Mouse (Mus musculus): Measurements from ENCODE around the gene Ska2. TPM values are rescaled to one million over a fixed set of nuclear protein-coding genes. Genes with fewer than 3 reads are reported as not detected.

Ska2 gene
- polyA plus RNA-seq, 1 experiment from 2014 or later = 75.2 TPM

GRCm38 (mm10) chr11:87121864-87122263, 12.8 kb downstream of the Ska2 start:
- Histone ChIP-seq H3K4me1 (peaks cover 8% of the 10 kb centered on the region), H3K36me3 (peaks cover 71% of the 10 kb centered on the region), H3K9me3 (no peaks in the 10 kb centered on the region), H3K4me3 (no peak overlapping the region), H3K27me3 (ENCODE audit: insufficient read depth, poor library complexity, severe bottlenecking) (no peaks in the 10 kb centered on the region), H3K27ac (no peak overlapping the region)
- no peak for DNase-seq (ENCODE audit: low spot score)
- 86% methylated on average over 8 of the region's 8 CpGs for WGBS

- peak overlapping the region; percentile 98; the same call in 1 of the 2 replicates for H3K4me3 ChIP-seq
- no peak for DNase-seq (ENCODE audit: low spot score)
- no peaks in the 10 kb centered on the region for H3K9me3 ChIP-seq
- WGBS = 64% methylated on average over 4 of the region's 4 CpGs
- peaks cover 13% of the 10 kb centered on the region for H3K4me1 ChIP-seq
- no peaks in the 10 kb centered on the region for H3K27me3 ChIP-seq (ENCODE audit: insufficient read depth, poor library complexity, severe bottlenecking)
- H3K36me3 ChIP-seq = peaks cover 43% of the 10 kb centered on the region
- no peak overlapping the region for H3K27ac ChIP-seq
Measured at GRCm38 (mm10) chr11:87125562-87125961, 16.5 kb downstream of the Ska2 start.

DNA sequence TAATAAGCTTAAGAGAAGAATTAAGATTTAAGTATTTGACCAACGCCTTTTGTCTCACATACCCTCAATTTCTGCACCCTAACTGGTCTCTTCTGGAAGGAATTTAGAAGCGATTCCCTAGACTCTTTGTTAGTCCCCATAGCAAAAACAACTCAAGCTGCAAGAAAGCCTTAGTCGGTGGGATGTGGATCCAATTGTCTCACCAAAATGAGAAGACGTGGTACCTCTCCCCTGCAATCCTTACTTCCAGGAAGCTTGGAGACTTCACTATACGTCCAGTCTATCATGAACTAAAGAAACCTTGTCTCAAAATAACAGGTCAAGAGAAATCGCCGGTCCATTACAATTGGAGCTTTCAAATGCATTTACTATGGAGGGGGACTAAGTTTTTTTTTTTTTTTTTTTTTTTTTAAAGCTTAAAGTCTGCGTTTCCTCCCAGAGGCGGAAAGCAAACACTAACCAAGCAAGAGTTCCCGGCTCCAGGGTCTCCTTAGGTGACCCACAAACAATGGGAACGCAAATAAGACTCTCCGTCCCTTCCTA, 17.3 kb downstream of the Ska2 start:
- Histone ChIP-seq H3K4me3 (peak overlapping the region; percentile 98), H3K27ac (peak overlapping the region; percentile 96), H3K4me1 (peaks cover 13% of the 10 kb centered on the region), H3K36me3 (peaks cover 38% of the 10 kb centered on the region), H3K9me3 (no peaks in the 10 kb centered on the region), H3K27me3 (ENCODE audit: insufficient read depth, poor library complexity, severe bottlenecking) (no peaks in the 10 kb centered on the region)
- WGBS = 3% methylated on average over 12 of the region's 12 CpGs
- DNase-seq (ENCODE audit: low spot score) = no peak

DNA sequence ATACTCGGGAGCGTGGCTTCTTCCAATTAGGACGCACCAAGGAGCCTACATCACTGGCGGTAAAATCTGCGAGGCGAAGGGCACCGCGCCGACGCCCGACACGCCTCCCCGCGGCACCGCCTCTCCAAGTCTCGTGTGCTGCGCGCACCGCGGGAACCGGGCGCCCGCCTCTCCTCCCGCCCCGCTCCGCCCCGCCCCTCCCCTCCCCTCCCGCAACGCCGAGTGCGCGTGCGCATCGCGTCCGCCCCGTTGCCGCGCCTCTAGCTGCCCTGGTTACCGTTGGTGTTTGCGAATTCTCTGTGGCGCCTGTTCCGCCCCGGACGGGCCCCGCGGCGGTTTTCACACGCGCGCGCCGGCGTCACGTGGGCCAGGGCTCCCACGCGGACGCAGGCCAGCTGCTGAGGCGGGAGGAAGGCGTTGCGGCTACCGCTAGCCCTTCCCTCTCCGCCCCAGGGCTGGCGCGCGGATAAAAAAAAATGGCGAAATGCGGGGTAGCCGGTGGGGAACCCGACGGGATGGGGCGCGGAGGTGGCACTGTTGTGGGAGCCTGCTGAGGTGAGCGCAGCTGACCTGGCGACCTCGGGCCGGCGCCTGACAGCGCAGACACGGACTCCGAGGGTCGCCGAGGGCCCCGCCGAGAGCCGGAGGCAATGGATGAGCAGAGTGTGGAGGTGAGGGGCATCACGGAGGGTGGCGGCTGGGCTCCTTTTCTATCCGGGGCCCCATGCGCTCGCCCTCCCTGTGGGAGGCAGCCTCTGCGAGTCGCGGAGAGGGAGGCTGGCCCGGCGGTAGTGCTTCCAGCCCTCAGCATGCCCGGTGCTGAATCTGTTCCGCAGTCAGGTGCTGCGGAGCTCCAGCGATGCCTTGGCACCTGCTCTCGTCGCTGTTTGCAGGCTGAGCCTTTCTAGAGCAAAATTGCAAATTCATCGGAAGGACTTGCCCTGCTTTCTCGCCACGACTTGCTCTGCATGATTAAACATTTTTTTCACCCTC, 18.1 kb downstream of the Ska2 start, which contains the start of gene Trim37:
Gene Trim37 (plus strand): TSS at position 254 of the 993 bp plus-strand sequence.
- Histone ChIP-seq H3K4me1 (peaks cover 13% of the 10 kb centered on the region), H3K27ac (peak within 1 kb of the TSS; percentile 96), H3K4me3 (peak within 1 kb of the TSS; percentile 98), H3K9me3 (no peaks in the 10 kb centered on the region), H3K27me3 (ENCODE audit: insufficient read depth, poor library complexity, severe bottlenecking) (no peaks in the 10 kb centered on the region), H3K36me3 (peaks cover 32% of the 10 kb centered on the region)
- whole genome bisulfite sequencing = under 1% methylated on average over 102 of the region's 105 CpGs
- DNase-seq (ENCODE audit: low spot score) = peak; percentile 95

GRCm38 (mm10) chr11:87136233-87136632, 27.2 kb downstream of the Ska2 start:
- 90% methylated on average over 4 of the region's 4 CpGs for WGBS

DNA sequence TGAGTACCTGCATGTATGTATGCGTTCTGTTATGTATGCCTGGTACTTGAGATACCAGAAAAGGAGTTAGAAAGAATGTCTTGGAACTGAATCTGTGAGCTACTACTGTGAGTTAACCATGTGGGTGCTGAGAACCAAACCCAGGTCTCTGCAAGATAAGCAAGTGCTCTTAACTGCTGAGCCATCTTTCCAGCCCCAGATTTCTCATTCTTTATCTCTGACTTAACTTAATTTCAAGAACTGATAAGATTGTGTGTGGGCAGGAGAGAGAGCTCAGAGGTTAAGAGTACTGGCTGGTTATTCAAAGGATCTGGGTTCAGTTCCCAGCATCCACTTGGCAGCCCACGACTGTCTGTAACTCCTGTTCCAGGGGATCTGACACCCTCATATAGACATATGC, 49.0 kb downstream of the Ska2 start:
- Histone ChIP-seq H3K4me1 (no peaks in the 10 kb centered on the region), H3K4me3 (no peak overlapping the region), H3K27me3 (ENCODE audit: insufficient read depth, poor library complexity, severe bottlenecking) (no peaks in the 10 kb centered on the region), H3K36me3 (peaks cover 25% of the 10 kb centered on the region), H3K9me3 (no peaks in the 10 kb centered on the region), H3K27ac (no peak overlapping the region)
- 88% methylated on average over 2 of the region's 2 CpGs for WGBS
- DNase-seq (ENCODE audit: low spot score) = no peak

More at GRCm38 (mm10) chr11:87136233-87136632, 27.2 kb downstream of the Ska2 start:
- Histone ChIP-seq H3K4me3 (no peak overlapping the region), H3K36me3 (peaks cover 21% of the 10 kb centered on the region), H3K4me1 (no peaks in the 10 kb centered on the region), H3K9me3 (no peaks in the 10 kb centered on the region), H3K27me3 (ENCODE audit: insufficient read depth, poor library complexity, severe bottlenecking) (no peaks in the 10 kb centered on the region), H3K27ac (no peak overlapping the region)
- no peak for DNase-seq (ENCODE audit: low spot score)

DNA sequence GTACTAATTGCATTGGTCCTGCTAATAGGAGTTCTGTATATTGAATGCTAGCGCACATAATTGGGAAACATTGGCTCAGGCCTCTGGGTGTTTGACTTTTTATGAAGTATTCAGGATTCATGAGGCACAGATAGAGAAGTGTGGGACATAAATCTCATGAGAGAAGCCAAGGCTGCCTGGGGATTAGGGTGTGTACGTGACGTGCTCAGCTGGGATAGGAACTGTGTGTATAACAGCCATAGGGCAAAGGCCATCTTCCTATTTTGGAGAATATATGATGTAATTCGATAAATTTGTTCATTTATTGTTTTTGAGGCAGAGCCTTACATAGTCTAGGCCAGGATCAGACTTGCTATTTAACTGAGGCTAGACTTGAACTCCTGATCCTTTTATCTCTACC, 53.7 kb downstream of the Ska2 start:
- Histone ChIP-seq H3K27ac (no peak overlapping the region), H3K36me3 (peaks cover 48% of the 10 kb centered on the region), H3K4me3 (no peak overlapping the region), H3K9me3 (no peaks in the 10 kb centered on the region), H3K4me1 (no peaks in the 10 kb centered on the region), H3K27me3 (ENCODE audit: insufficient read depth, poor library complexity, severe bottlenecking) (no peaks in the 10 kb centered on the region)
- DNase-seq (ENCODE audit: low spot score) = no peak
- WGBS = 94% methylated on average over 4 of the region's 4 CpGs

- H3K27ac ChIP-seq = no peak overlapping the region
- no peaks in the 10 kb centered on the region for H3K9me3 ChIP-seq
- no peaks in the 10 kb centered on the region for H3K27me3 ChIP-seq (ENCODE audit: insufficient read depth, poor library complexity, severe bottlenecking)
- no peak for DNase-seq (ENCODE audit: low spot score)
- no peak overlapping the region for H3K4me3 ChIP-seq
- no peaks in the 10 kb centered on the region for H3K4me1 ChIP-seq
- H3K36me3 ChIP-seq = peaks cover 58% of the 10 kb centered on the region
Measured at GRCm38 (mm10) chr11:87163751-87164150, 54.7 kb downstream of the Ska2 start.

DNA sequence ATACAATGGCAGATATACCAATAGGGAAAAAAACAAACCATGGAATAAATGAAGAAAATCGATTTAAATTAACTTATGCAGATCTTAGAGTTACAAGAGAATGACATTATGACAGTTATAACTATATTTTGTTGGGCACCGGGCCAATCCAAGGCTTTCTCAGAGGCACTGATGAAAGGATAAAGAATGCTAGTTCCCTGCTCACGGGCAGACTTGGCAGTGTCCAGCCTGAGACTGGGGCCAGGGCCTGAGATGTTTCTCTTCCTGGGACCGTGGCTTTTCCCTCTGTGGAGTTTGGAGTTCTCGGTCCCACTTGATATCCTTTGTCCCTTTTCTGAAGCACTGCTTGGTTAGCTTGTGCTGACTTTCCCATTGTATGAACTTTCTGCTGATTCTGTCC, 64.6 kb downstream of the Ska2 start:
- H3K27ac ChIP-seq = no peak overlapping the region
- peaks cover 31% of the 10 kb centered on the region for H3K36me3 ChIP-seq
- 87% methylated on average over 5 of the region's 5 CpGs for WGBS

More for the DNA sequence above, 64.6 kb downstream of the Ska2 start:
- Histone ChIP-seq H3K27me3 (ENCODE audit: insufficient read depth, poor library complexity, severe bottlenecking) (no peaks in the 10 kb centered on the region), H3K4me1 (no peaks in the 10 kb centered on the region), H3K4me3 (no peak overlapping the region), H3K9me3 (no peaks in the 10 kb centered on the region)
- DNase-seq (ENCODE audit: low spot score) = no peak

MicroRNAs within 50 kb of the gene (microRNA counts, 519-probe panel; counts per million panel counts)
- microRNA mmu-miR-301a = 7,500 counts per million, percentile 84 among the panel's probes with 10 or more counts

Small RNAs within 50 kb of the gene (microRNA-seq; reads per million reads assigned to microRNA genes)
- gene Mir301 = 1,755 reads per million, percentile 84 among the genes with 10 or more reads in this experiment

Other genes with a start within 250 kb of the Ska2 start
- 13.0 and 21.5 TPM in 2 replicates for gene Ypel2, start 115.5 kb upstream of the Ska2 start, polyA plus RNA-seq (2016; fragmentation: Nextera tagmentation; extraction: Ambion mirVana)
- gene Gdpd1, start 35.2 kb upstream of the Ska2 start, polyA plus RNA-seq (2016; fragmentation: Nextera tagmentation; extraction: Ambion mirVana) = 20.0 and 22.8 TPM in 2 replicates
- 19.1 and 22.7 TPM in 2 replicates for gene Smg8, start 22.5 kb upstream of the Ska2 start, polyA plus RNA-seq (2016; fragmentation: Nextera tagmentation; extraction: Ambion mirVana)
- 10.4 and 11.4 TPM in 2 replicates for gene Prr11, start 526 bp upstream of the Ska2 start, polyA plus RNA-seq (2016; fragmentation: Nextera tagmentation; extraction: Ambion mirVana)
- 28.7 and 33.3 TPM in 2 replicates for gene Trim37, start 17.8 kb downstream of the Ska2 start, polyA plus RNA-seq (2016; fragmentation: Nextera tagmentation; extraction: Ambion mirVana)
- gene Ppm1e, start 249.8 kb downstream of the Ska2 start, polyA plus RNA-seq (2016; fragmentation: Nextera tagmentation; extraction: Ambion mirVana) = 2.2 and 3.1 TPM in 2 replicates

Measured in heart, embryonic 10.5 days (tissue).